Mouse (Mus musculus): Measurements from ENCODE around the gene Sh2d1b1. TPM values are rescaled to one million over a fixed set of nuclear protein-coding genes. Genes with fewer than 3 reads are reported as not detected.
A peak's percentile ranks its signal among the peaks of the same experiment; 100 is the strongest.
"Not testable (repeated sequence)": the region's sequence is repeated elsewhere in the genome, so short reads cannot be mapped to it uniquely, and the experiment has no call there.

Sh2d1b1 gene
- not detected for total RNA-seq (2021)
- long read RNA-seq, experiment 1, result 0 reads
- long read RNA-seq, experiment 2, result 0 reads

- Histone ChIP-seq H3K4me3 (no peak within 1 kb of the TSS), H3K27ac (no peak within 1 kb of the TSS)
- DNase-seq, result no peak
- TF ChIP-seq CTCF (IDR thresholded peaks at IDR 0.05), result no peak
- intact Hi-C loops (cut with DNase I), result no loop called here
Measured at GRCm38 (mm10) chr1:170277016-170277415, at the start of gene Sh2d1b1. Gene Sh2d1b1 (plus strand): TSS chr1:170277320.

GRCm38 (mm10) chr1:170232688-170233087 is 44.4 kb upstream of the Sh2d1b1 start, which contains the start of gene Sh2d1b2:
Gene Sh2d1b2 (plus strand): TSS chr1:170232749.
- intact Hi-C loops (cut with DNase I); H3K27ac ChIP-seq; DNase-seq; H3K4me3 ChIP-seq: not testable (repeated sequence)

GRCm38 (mm10) chr1:170245016-170245415 is 32.1 kb upstream of the Sh2d1b1 start:
- no peak overlapping the region for H3K4me3 ChIP-seq
- DNase-seq, result no peak
- intact Hi-C loops (cut with DNase I), result no loop called here
- no peak overlapping the region for H3K27ac ChIP-seq
- TF ChIP-seq CTCF (IDR thresholded peaks at IDR 0.05), result no peak

GRCm38 (mm10) chr1:170254893-170255559 is 22.1 kb upstream of the Sh2d1b1 start:
- no peak for DNase-seq
- H3K27ac ChIP-seq, result peak overlapping the region; percentile 67
- peak overlapping the region; percentile 87 for H3K4me3 ChIP-seq
- no peak for TF ChIP-seq CTCF (IDR thresholded peaks at IDR 0.05)
- intact Hi-C loops (cut with DNase I), result no loop called here

GRCm38 (mm10) chr1:170255560-170255910 is 21.6 kb upstream of the Sh2d1b1 start:
- intact Hi-C loops (cut with DNase I), result no loop called here
- Histone ChIP-seq H3K4me3 (peak overlapping the region; percentile 87), H3K27ac (peak overlapping the region; percentile 67)
- TF ChIP-seq CTCF (IDR thresholded peaks at IDR 0.05), result no peak
- peak; percentile 85 for DNase-seq

GRCm38 (mm10) chr1:170270281-170270680 is 6.8 kb upstream of the Sh2d1b1 start:
- TF ChIP-seq CTCF (IDR thresholded peaks at IDR 0.05), result no peak
- intact Hi-C loops (cut with DNase I), result no loop called here
- no peak overlapping the region for H3K4me3 ChIP-seq

GRCm38 (mm10) chr1:170270696-170271095 is 6.4 kb upstream of the Sh2d1b1 start:
- intact Hi-C loops (cut with DNase I), result no loop called here
- no peak for DNase-seq
- Histone ChIP-seq H3K27ac (no peak overlapping the region), H3K4me3 (no peak overlapping the region)
- no peak for TF ChIP-seq CTCF (IDR thresholded peaks at IDR 0.05)

More at GRCm38 (mm10) chr1:170270281-170270680, 6.8 kb upstream of the Sh2d1b1 start:
- no peak for DNase-seq
- H3K27ac ChIP-seq, result no peak overlapping the region

GRCm38 (mm10) chr1:170273252-170273651 is 3.9 kb upstream of the Sh2d1b1 start:
- no peak for TF ChIP-seq CTCF (IDR thresholded peaks at IDR 0.05)
- intact Hi-C loops (cut with DNase I), result no loop called here
- H3K4me3 ChIP-seq, result no peak overlapping the region
- no peak for DNase-seq
- no peak overlapping the region for H3K27ac ChIP-seq

GRCm38 (mm10) chr1:170282415-170283129 is 5.5 kb downstream of the Sh2d1b1 start:
- H3K27ac ChIP-seq, result no peak overlapping the region
- intact Hi-C loops (cut with DNase I), result no loop called here

GRCm38 (mm10) chr1:170292239-170292951 is 15.3 kb downstream of the Sh2d1b1 start:
- TF ChIP-seq CTCF (IDR thresholded peaks at IDR 0.05), result peak; percentile 73
- no peak overlapping the region for H3K27ac ChIP-seq
- no peak overlapping the region for H3K4me3 ChIP-seq
- intact Hi-C loops (cut with DNase I), result loop anchor here (1.0 kb wide), 1 partner anchor 321 kb away; no protein-coding TSS in a partner anchor
- no peak for DNase-seq

More at GRCm38 (mm10) chr1:170282415-170283129, 5.5 kb downstream of the Sh2d1b1 start:
- H3K4me3 ChIP-seq, result no peak overlapping the region
- no peak for TF ChIP-seq CTCF (IDR thresholded peaks at IDR 0.05)
- DNase-seq, result no peak

- H3K4me3 ChIP-seq, result no peak overlapping the region
- no peak overlapping the region for H3K27ac ChIP-seq
- DNase-seq, result no peak
- TF ChIP-seq CTCF (IDR thresholded peaks at IDR 0.05), result no peak
- intact Hi-C loops (cut with DNase I), result no loop called here
Measured at GRCm38 (mm10) chr1:170293257-170293656, 16.1 kb downstream of the Sh2d1b1 start.

- no peak for TF ChIP-seq CTCF (IDR thresholded peaks at IDR 0.05)
- intact Hi-C loops (cut with DNase I), result no loop called here
- H3K27ac ChIP-seq, result no peak overlapping the region
- DNase-seq, result no peak
- no peak overlapping the region for H3K4me3 ChIP-seq
Measured at GRCm38 (mm10) chr1:170294786-170295570, 17.9 kb downstream of the Sh2d1b1 start.

Data from gastrocnemius, adult 2 months (tissue).